Mouse (Mus musculus) stomach, embryonic 16.5 days (tissue): ENCODE measurements around the gene Sh3pxd2a. TPM values are rescaled to one million over a fixed set of nuclear protein-coding genes. Genes with fewer than 3 reads are reported as not detected.

Experiments used
- ATAC-seq: fragments of 200-750 bp; cut with Nextera tagmentation; 2 replicates; pipeline ENCODE4 v1.8.0; 2017; ENCODE audit warnings: moderate number of reproducible peaks, moderate TSS enrichment; ENCODE audit not compliant: insufficient read depth, low FRiP score
- H3K27ac ChIP-seq: fragments of 300-500 bp; sonication (generic); 2 replicates; pipeline ENCODE4 v1.5.1; 2014; ENCODE audit warnings: low read length
- H3K27me3 ChIP-seq: fragments of 300-500 bp; sonication (generic); 2 replicates; pipeline ENCODE4 v1.6.1; 2014; ENCODE audit warnings: low read length, control low read depth, mixed read lengths; ENCODE audit not compliant: control insufficient read depth, insufficient read depth
- H3K36me3 ChIP-seq: fragments of 300-500 bp; sonication (generic); 2 replicates; pipeline ENCODE4 v1.6.1; 2014; ENCODE audit warnings: low read length; ENCODE audit not compliant: control insufficient read depth, insufficient read depth
- H3K4me1 ChIP-seq: fragments of 300-500 bp; sonication (generic); 2 replicates; pipeline ENCODE4 v1.6.1; 2014; ENCODE audit warnings: low read length, control low read depth, mixed read lengths; ENCODE audit not compliant: control insufficient read depth, insufficient read depth
- H3K4me2 ChIP-seq: fragments of 300-500 bp; sonication (generic); 2 replicates; pipeline ENCODE4 v1.6.1; 2014; ENCODE audit warnings: low read depth, low read length, mixed read lengths
- H3K4me3 ChIP-seq: fragments of 300-500 bp; sonication (generic); replicated peaks from 2 replicates; pipeline ENCODE4 v1.5.1; 2014; ENCODE audit warnings: mild to moderate bottlenecking, low read length
- H3K9ac ChIP-seq: fragments of 300-500 bp; sonication (generic); 2 replicates; pipeline ENCODE4 v1.6.1; 2014; ENCODE audit warnings: low read length
- H3K9me3 ChIP-seq: fragments of 300-500 bp; sonication (generic); replicated peaks from 2 replicates; pipeline ENCODE4 v1.6.1; 2016; ENCODE audit warnings: low read length, control low read depth; ENCODE audit not compliant: control insufficient read depth
- WGBS: fragments of 180-500 bp; shearing (Covaris S2); extraction: QIAGEN DNeasy Blood & Tissue Kit; methylation state at CpG from one replicate; pipeline ENCODE4 v1.1.7; 2014; 5-methylcytosine and 5-hydroxymethylcytosine counted together
- polyA plus RNA-seq: library from polyadenylated mRNA; unstranded; fragments of >200 nt; fragmentation: Nextera tagmentation; extraction: Ambion mirVana; gene quantifications from 2 replicates; pipeline ENCODE4 v1.2.1, GENCODE M21; 2015

Sh3pxd2a gene
- polyA plus RNA-seq, result 6.3 and 6.6 TPM in 2 replicates

- Histone ChIP-seq H3K36me3 (no peaks in the 10 kb centered on the region), H3K9me3 (no peaks in the 10 kb centered on the region), H3K4me3 (peak within 1 kb of the TSS; percentile 80)
Observed at GRCm38 (mm10) chr19:47464304-47465241, at the start of gene Sh3pxd2a. Gene Sh3pxd2a (minus strand): TSS chr19:47464401.

GRCm38 (mm10) chr19:47513618-47513897 lies 49.4 kb upstream of the Sh3pxd2a start:
- Histone ChIP-seq H3K4me3 (peak overlapping the region; percentile 15; the same call in 1 of the 2 replicates), H3K9me3 (no peaks in the 10 kb centered on the region), H3K9ac (peak overlapping the region; percentile 24; the same call in 1 of the 2 replicates), H3K27me3 (no peaks in the 10 kb centered on the region), H3K36me3 (0 out of 2 replicates have a peak, but pooled peaks cover 4% of the 10 kb centered on the region), H3K4me1 (peaks cover 41% of the 10 kb centered on the region), H3K4me2 (peak overlapping the region; percentile 16; the same call in 1 of the 2 replicates), H3K27ac (peak overlapping the region; percentile 66)
- WGBS, result 77% methylated on average over 4 of the region's 4 CpGs
- ATAC-seq, result no peak

More at GRCm38 (mm10) chr19:47464304-47465241, at the start of gene Sh3pxd2a:
- peak; percentile 92 for ATAC-seq
- Histone ChIP-seq H3K27me3 (no peaks in the 10 kb centered on the region), H3K4me1 (peaks cover 29% of the 10 kb centered on the region), H3K27ac (peak within 1 kb of the TSS; percentile 88), H3K9ac (peak within 1 kb of the TSS; percentile 92), H3K4me2 (peak within 1 kb of the TSS; percentile 96)
- WGBS, result 2% methylated on average over 67 of the region's 70 CpGs

GRCm38 (mm10) chr19:47512794-47513617 lies 48.8 kb upstream of the Sh3pxd2a start:
- Histone ChIP-seq H3K36me3 (0 out of 2 replicates have a peak, but pooled peaks cover 4% of the 10 kb centered on the region), H3K9me3 (no peaks in the 10 kb centered on the region), H3K27me3 (no peaks in the 10 kb centered on the region), H3K4me2 (peak overlapping the region; percentile 16; the same call in 1 of the 2 replicates), H3K27ac (peak overlapping the region; percentile 66), H3K4me3 (peak overlapping the region; percentile 15; the same call in 1 of the 2 replicates), H3K4me1 (peaks cover 46% of the 10 kb centered on the region), H3K9ac (peak overlapping the region; percentile 24; the same call in 1 of the 2 replicates)
- WGBS, result 56% methylated on average over 21 of the region's 21 CpGs
- ATAC-seq, result no peak

GRCm38 (mm10) chr19:47511958-47512357 lies 47.8 kb upstream of the Sh3pxd2a start:
- ATAC-seq, result no peak
- H3K27ac ChIP-seq, result peak overlapping the region; percentile 93
- peaks cover 54% of the 10 kb centered on the region for H3K4me1 ChIP-seq
- H3K9me3 ChIP-seq, result no peaks in the 10 kb centered on the region
- 58% methylated on average over 6 of the region's 6 CpGs for WGBS
- H3K9ac ChIP-seq, result no peak overlapping the region
- H3K4me3 ChIP-seq, result no peak overlapping the region
- 0 out of 2 replicates have a peak, but pooled peaks cover 4% of the 10 kb centered on the region for H3K36me3 ChIP-seq
- no peaks in the 10 kb centered on the region for H3K27me3 ChIP-seq
- no peak overlapping the region for H3K4me2 ChIP-seq

- Histone ChIP-seq H3K4me1 (peaks cover 54% of the 10 kb centered on the region), H3K27ac (peak overlapping the region; percentile 93)
Observed at GRCm38 (mm10) chr19:47511294-47511675, 47.1 kb upstream of the Sh3pxd2a start.

GRCm38 (mm10) chr19:47510473-47511293 lies 46.5 kb upstream of the Sh3pxd2a start:
- Histone ChIP-seq H3K4me2 (peak overlapping the region; percentile 17), H3K36me3 (0 out of 2 replicates have a peak, but pooled peaks cover 4% of the 10 kb centered on the region), H3K27me3 (no peaks in the 10 kb centered on the region), H3K9ac (peak overlapping the region; percentile 53), H3K27ac (peak overlapping the region; percentile 93), H3K9me3 (no peaks in the 10 kb centered on the region), H3K4me3 (no peak overlapping the region), H3K4me1 (peaks cover 54% of the 10 kb centered on the region)
- no peak for ATAC-seq
- 42% methylated on average over 25 of the region's 25 CpGs for WGBS

More at GRCm38 (mm10) chr19:47511294-47511675, 47.1 kb upstream of the Sh3pxd2a start:
- Histone ChIP-seq H3K27me3 (no peaks in the 10 kb centered on the region), H3K9ac (no peak overlapping the region), H3K9me3 (no peaks in the 10 kb centered on the region), H3K36me3 (0 out of 2 replicates have a peak, but pooled peaks cover 4% of the 10 kb centered on the region), H3K4me2 (no peak overlapping the region), H3K4me3 (no peak overlapping the region)
- ATAC-seq, result no peak
- WGBS, result 75% methylated on average over 7 of the region's 7 CpGs

GRCm38 (mm10) chr19:47510135-47510472 lies 45.9 kb upstream of the Sh3pxd2a start:
- Histone ChIP-seq H3K27ac (peak overlapping the region; percentile 93), H3K9ac (peak overlapping the region; percentile 53; the same call in 1 of the 2 replicates), H3K9me3 (no peaks in the 10 kb centered on the region), H3K4me3 (no peak overlapping the region), H3K4me1 (peaks cover 54% of the 10 kb centered on the region), H3K4me2 (no peak overlapping the region), H3K36me3 (0 out of 2 replicates have a peak, but pooled peaks cover 4% of the 10 kb centered on the region), H3K27me3 (no peaks in the 10 kb centered on the region)
- no peak for ATAC-seq
- 71% methylated on average over 7 of the region's 7 CpGs for WGBS

GRCm38 (mm10) chr19:47508771-47509281 lies 44.6 kb upstream of the Sh3pxd2a start:
- ATAC-seq, result peak; percentile 82
- 35% methylated on average over 5 of the region's 5 CpGs for WGBS
- Histone ChIP-seq H3K4me3 (no peak overlapping the region), H3K36me3 (0 out of 2 replicates have a peak, but pooled peaks cover 4% of the 10 kb centered on the region), H3K4me1 (peaks cover 54% of the 10 kb centered on the region), H3K27me3 (no peaks in the 10 kb centered on the region), H3K4me2 (peak overlapping the region; percentile 18; the same call in 1 of the 2 replicates), H3K27ac (peak overlapping the region; percentile 93), H3K9me3 (no peaks in the 10 kb centered on the region), H3K9ac (peak overlapping the region; percentile 57; the same call in 1 of the 2 replicates)
